Mouse (Mus musculus) E14TG2a.4 (cell line): ENCODE data around the gene Zfp949.
"Not testable (repeated sequence)": the region's sequence is repeated elsewhere in the genome, so short reads cannot be mapped to it uniquely, and the experiment has no call there.

Experiments
- CTCF ChIP-seq: conservative IDR thresholded peaks from 2 replicates; pipeline ENCODE4 v1.5.1; 2014; ENCODE audit warnings: low read length
- NANOG ChIP-seq: IDR thresholded peaks from 2 replicates; pipeline ENCODE4 v1.6.1; 2014; ENCODE audit warnings: borderline replicate concordance, low read length, mixed read lengths

DNA sequence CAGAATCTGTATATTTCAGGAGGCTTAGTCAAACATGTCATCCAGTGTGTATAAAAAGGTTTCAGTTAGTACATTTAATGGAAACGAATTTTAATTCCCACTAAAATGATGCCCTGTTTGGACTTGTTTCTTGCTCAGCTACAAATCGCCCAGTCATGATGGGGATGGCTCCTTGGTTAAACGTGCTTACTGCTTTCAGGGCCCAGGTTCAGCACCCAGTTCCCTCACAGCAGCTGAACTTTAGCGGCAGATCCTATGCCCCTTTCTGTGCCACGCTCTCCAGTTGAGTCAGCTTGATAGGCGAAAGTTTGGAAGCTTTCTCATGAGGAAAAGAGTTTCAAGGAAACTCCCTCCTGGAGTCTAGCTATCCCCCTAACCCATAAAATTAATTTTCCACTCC lies 45.9 kb downstream of the Zfp949 start:
- TF ChIP-seq CTCF, NANOG: not testable (repeated sequence)
